Mouse (Mus musculus) heart, embryonic 11.5 days (tissue): ENCODE data around the gene Cox17. TPM values are rescaled to one million over a fixed set of nuclear protein-coding genes. Genes with fewer than 3 reads are reported as not detected.

Experiments used
- ATAC-seq: fragments of 200-750 bp; cut with Nextera tagmentation; replicated peaks from 2 replicates; pipeline ENCODE4 v1.8.0; 2017; ENCODE audit warnings: moderate library complexity; ENCODE audit not compliant: insufficient number of reproducible peaks, low FRiP score, low TSS enrichment
- H3K27ac ChIP-seq: fragments of 300-500 bp; sonication (generic); 2 replicates; pipeline ENCODE4 v1.5.1; 2014; ENCODE audit warnings: mild to moderate bottlenecking, low read depth, low read length
- H3K27me3 ChIP-seq: fragments of 300-500 bp; sonication (generic); 2 replicates; pipeline ENCODE4 v1.6.1; 2014; ENCODE audit warnings: mild to moderate bottlenecking, low read length, mixed read lengths; ENCODE audit not compliant: control insufficient read depth, insufficient read depth
- H3K36me3 ChIP-seq: fragments of 300-500 bp; sonication (generic); 2 replicates; pipeline ENCODE4 v1.6.1; 2014; ENCODE audit warnings: mild to moderate bottlenecking, low read length, moderate library complexity, mixed read lengths; ENCODE audit not compliant: control insufficient read depth, insufficient read depth
- H3K4me1 ChIP-seq: fragments of 300-500 bp; sonication (generic); 2 replicates; pipeline ENCODE4 v1.6.1; 2014; ENCODE audit warnings: low read length; ENCODE audit not compliant: control insufficient read depth, insufficient read depth
- H3K4me2 ChIP-seq: fragments of 300-500 bp; sonication (generic); 2 replicates; pipeline ENCODE4 v1.6.1; 2014; ENCODE audit warnings: mild to moderate bottlenecking, moderate library complexity
- H3K4me3 ChIP-seq: fragments of 300-500 bp; sonication (generic); 2 replicates; pipeline ENCODE4 v1.5.1; 2014; ENCODE audit warnings: low read depth, low read length
- H3K9ac ChIP-seq: fragments of 300-500 bp; sonication (generic); 2 replicates; pipeline ENCODE4 v1.6.1; 2014; ENCODE audit warnings: mild to moderate bottlenecking, low read depth, low read length, moderate library complexity
- H3K9me3 ChIP-seq: fragments of 300-500 bp; sonication (generic); replicated peaks from 2 replicates; pipeline ENCODE4 v1.6.1; 2016; ENCODE audit warnings: low read length; ENCODE audit not compliant: control insufficient read depth
- WGBS: fragments of 180-500 bp; shearing (Covaris S2); extraction: QIAGEN DNeasy Blood & Tissue Kit; methylation state at CpG from one replicate; pipeline ENCODE4 v1.1.7; 2014; ENCODE audit not compliant: insufficient replicate concordance; 5-methylcytosine and 5-hydroxymethylcytosine counted together
- polyA plus RNA-seq: library from polyadenylated mRNA; unstranded; fragments of >200 nt; fragmentation: Nextera tagmentation; extraction: Ambion mirVana; gene quantifications from 2 replicates; pipeline ENCODE4 v1.2.1, GENCODE M21; 2014

Gene Cox17
- polyA plus RNA-seq, 1 experiment from 2014 or later = 314 TPM

- 65% methylated on average over 6 of the region's 6 CpGs for WGBS
- Histone ChIP-seq H3K4me3 (no peak overlapping the region), H3K4me1 (peaks cover 11% of the 10 kb centered on the region), H3K27ac (no peak overlapping the region), H3K36me3 (no peaks in the 10 kb centered on the region), H3K9ac (no peak overlapping the region), H3K9me3 (no peaks in the 10 kb centered on the region), H3K27me3 (no peaks in the 10 kb centered on the region), H3K4me2 (no peak overlapping the region)
- no peak for ATAC-seq
Observed at GRCm38 (mm10) chr16:38395060-38395730, 48.4 kb downstream of the Cox17 start.

GRCm38 (mm10) chr16:38396155-38396554 is 49.4 kb downstream of the Cox17 start:
- H3K4me1 ChIP-seq = peaks cover 14% of the 10 kb centered on the region
- no peaks in the 10 kb centered on the region for H3K9me3 ChIP-seq
- H3K36me3 ChIP-seq = no peaks in the 10 kb centered on the region
- no peaks in the 10 kb centered on the region for H3K27me3 ChIP-seq
- 51% methylated on average over 13 of the region's 13 CpGs for WGBS
- no peak overlapping the region for H3K27ac ChIP-seq
- no peak for ATAC-seq
- H3K4me2 ChIP-seq = peak overlapping the region; percentile 32
- no peak overlapping the region for H3K4me3 ChIP-seq
- H3K9ac ChIP-seq = no peak overlapping the region

- Histone ChIP-seq H3K9ac (no peak overlapping the region), H3K4me1 (peaks cover 14% of the 10 kb centered on the region), H3K4me2 (no peak overlapping the region), H3K9me3 (no peaks in the 10 kb centered on the region), H3K27ac (no peak overlapping the region), H3K4me3 (no peak overlapping the region), H3K27me3 (no peaks in the 10 kb centered on the region), H3K36me3 (no peaks in the 10 kb centered on the region)
- no peak for ATAC-seq
- 87% methylated on average over 6 of the region's 6 CpGs for WGBS
Observed at GRCm38 (mm10) chr16:38398266-38398665, 51.5 kb downstream of the Cox17 start.

DNA sequence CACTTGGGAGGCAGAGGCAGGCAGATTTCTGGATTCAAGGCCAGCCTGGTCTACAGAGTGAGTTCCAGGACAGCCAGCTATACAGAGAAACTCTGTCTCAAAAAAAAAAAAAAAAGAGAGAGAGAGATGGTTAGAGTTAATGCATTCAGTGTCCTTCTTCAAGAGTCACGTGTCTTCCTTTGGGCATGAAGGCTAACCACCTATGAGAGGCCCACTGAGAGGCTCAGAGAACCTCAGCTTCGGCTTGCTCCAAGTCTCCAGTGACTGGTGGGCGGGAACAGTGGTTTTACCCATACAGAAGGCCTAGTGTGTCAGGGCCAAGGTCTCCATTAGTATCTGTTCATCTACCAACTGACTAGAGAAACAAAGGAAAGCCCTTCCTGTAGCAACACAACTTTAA is 52.3 kb downstream of the Cox17 start:
- Histone ChIP-seq H3K4me2 (peak overlapping the region; percentile 61), H3K4me1 (peaks cover 14% of the 10 kb centered on the region), H3K27ac (no peak overlapping the region), H3K27me3 (no peaks in the 10 kb centered on the region), H3K9ac (no peak overlapping the region; the same call in 1 of the 2 replicates), H3K4me3 (no peak overlapping the region), H3K9me3 (no peaks in the 10 kb centered on the region), H3K36me3 (no peaks in the 10 kb centered on the region)
- ATAC-seq = no peak
- 75% methylated on average over 3 of the region's 3 CpGs for WGBS

GRCm38 (mm10) chr16:38399531-38400231 is 52.9 kb downstream of the Cox17 start:
- ATAC-seq = peak; percentile 72; the same call in 1 of the 2 replicates
- H3K4me1 ChIP-seq = peaks cover 14% of the 10 kb centered on the region
- H3K9ac ChIP-seq = peak overlapping the region; percentile 25
- H3K27ac ChIP-seq = no peak overlapping the region
- 13% methylated on average over 17 of the region's 17 CpGs for WGBS
- peak overlapping the region; percentile 61 for H3K4me2 ChIP-seq
- no peaks in the 10 kb centered on the region for H3K9me3 ChIP-seq
- H3K4me3 ChIP-seq = peak overlapping the region; percentile 5
- H3K27me3 ChIP-seq = no peaks in the 10 kb centered on the region
- no peaks in the 10 kb centered on the region for H3K36me3 ChIP-seq

DNA sequence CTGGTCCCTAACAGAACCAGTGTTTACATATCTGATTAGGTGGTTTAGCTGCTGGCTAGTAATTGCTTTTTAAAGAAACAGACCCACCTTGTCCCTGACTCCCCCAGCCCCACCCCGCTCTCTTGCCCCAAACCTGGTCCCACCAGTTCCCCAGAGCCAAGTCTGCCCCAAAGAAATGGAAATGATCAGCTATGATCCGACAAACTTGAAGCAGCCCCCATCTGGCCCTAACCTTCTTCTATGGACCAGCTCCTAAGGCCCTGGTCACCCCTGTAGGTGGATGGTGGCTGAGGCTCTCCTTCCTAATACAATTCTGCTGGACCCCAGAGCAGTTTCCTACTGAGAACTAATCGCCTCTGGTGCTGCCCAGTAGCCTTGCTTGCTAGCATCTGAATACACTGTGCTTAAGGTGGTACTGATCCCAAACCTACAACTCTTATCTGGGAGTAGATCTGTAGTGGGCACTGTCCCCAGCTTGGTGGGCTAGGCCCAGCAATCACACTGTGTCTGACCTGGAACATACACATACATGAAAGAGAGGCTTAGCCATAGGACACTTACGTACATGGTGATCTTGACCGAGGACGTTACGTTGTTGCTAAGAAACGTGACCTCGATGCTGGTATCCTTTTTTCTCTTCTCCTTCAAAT is 53.6 kb downstream of the Cox17 start:
- peaks cover 14% of the 10 kb centered on the region for H3K4me1 ChIP-seq
- 70% methylated on average over 9 of the region's 9 CpGs for WGBS
- ATAC-seq = peak; percentile 39
- H3K4me3 ChIP-seq = peak overlapping the region; percentile 5
- H3K27ac ChIP-seq = no peak overlapping the region
- H3K4me2 ChIP-seq = peak overlapping the region; percentile 61
- no peaks in the 10 kb centered on the region for H3K36me3 ChIP-seq
- no peaks in the 10 kb centered on the region for H3K9me3 ChIP-seq
- H3K9ac ChIP-seq = peak overlapping the region; percentile 25
- no peaks in the 10 kb centered on the region for H3K27me3 ChIP-seq

GRCm38 (mm10) chr16:38401468-38401867 is 54.7 kb downstream of the Cox17 start:
- H3K4me3 ChIP-seq = no peak overlapping the region

More at GRCm38 (mm10) chr16:38401468-38401867, 54.7 kb downstream of the Cox17 start:
- H3K27me3 ChIP-seq = no peaks in the 10 kb centered on the region
- ATAC-seq = no peak
- H3K4me1 ChIP-seq = peaks cover 12% of the 10 kb centered on the region
- H3K27ac ChIP-seq = no peak overlapping the region
- H3K9ac ChIP-seq = no peak overlapping the region
- no peaks in the 10 kb centered on the region for H3K36me3 ChIP-seq
- WGBS = 66% methylated on average over 6 of the region's 6 CpGs
- no peak overlapping the region for H3K4me2 ChIP-seq
- H3K9me3 ChIP-seq = no peaks in the 10 kb centered on the region
